Mouse (Mus musculus) mouse embryonic stem cell (cell line): ENCODE measurements around the gene Anapc1.

ENCODE experiments used
- in situ Hi-C, 2 experiments: fragments of 300-500 bp; cut with MboI; formaldehyde crosslinking; loops; 1 replicate in 1 of 2; 3 replicates in 1 of 2; pipeline ENCODE4 v1.14.3; 2019 to 2020; ENCODE audit warnings: low sequenced_read_pairs in 2 of 2, low pct_unique_long_range_greater_than_20kb in 1 of 2, mixed read lengths in 1 of 2; ENCODE audit not compliant: unreplicated experiment in 1 of 2

Gene Anapc1

GRCm38 (mm10) chr2:128698693-128699181, 11.5 kb upstream of the Anapc1 start, which contains the start of gene Mertk:
Mertk (plus strand) TSS chr2:128698956.
- in situ Hi-C loops = loop anchor here (5.0 to 25.0 kb wide), 3 partner anchors 119 to 364 kb away; partner anchors contain the start of genes Tmem87b (in 2 of the 2) and Ttl (in 1 of the 2)

DNA sequence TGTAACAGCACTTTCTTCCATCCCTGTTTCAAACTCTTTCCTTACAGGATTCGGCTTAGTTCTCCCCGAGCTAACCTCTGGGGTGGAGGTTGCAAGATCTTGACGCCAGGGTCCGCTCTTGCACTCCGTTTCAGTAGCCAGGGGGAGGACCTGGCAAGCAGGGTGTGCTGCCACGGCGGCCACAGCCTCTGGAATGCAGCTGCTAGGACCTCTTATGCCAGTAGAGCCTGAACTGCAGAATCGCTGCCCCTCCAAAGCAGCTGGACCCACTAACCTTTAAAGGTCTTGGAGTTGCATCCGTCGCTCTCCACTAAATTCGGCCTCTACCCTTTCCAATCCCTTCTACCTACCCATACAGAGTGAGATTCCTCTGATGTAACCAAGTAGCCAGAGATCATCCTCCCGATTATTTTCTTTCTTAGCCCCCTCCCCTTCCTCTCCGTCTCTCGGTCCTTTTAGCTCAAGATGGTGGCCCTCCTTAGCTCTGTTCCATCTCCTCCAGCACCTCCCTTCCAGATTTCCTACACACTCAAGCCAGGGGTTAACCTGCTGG, 11.0 kb upstream of the Anapc1 start:
- in situ Hi-C loops = loop anchor here (5.0 to 25.0 kb wide), 3 partner anchors 119 to 364 kb away; partner anchors contain the start of genes Tmem87b (in 2 of the 2) and Ttl (in 1 of the 2)

- in situ Hi-C loops = loop anchor here (5.0 to 25.0 kb wide), 3 partner anchors 120 to 365 kb away; partner anchors contain the start of genes Tmem87b (in 2 of the 2) and Ttl (in 1 of the 2)
Measured at GRCm38 (mm10) chr2:128697566-128697965, 10.4 kb upstream of the Anapc1 start.

GRCm38 (mm10) chr2:128697047-128697446, 9.9 kb upstream of the Anapc1 start:
- in situ Hi-C loops = loop anchor here (5.0 to 25.0 kb wide), 3 partner anchors 120 to 365 kb away; partner anchors contain the start of genes Tmem87b (in 2 of the 2) and Ttl (in 1 of the 2)

GRCm38 (mm10) chr2:128696426-128696825, 9.2 kb upstream of the Anapc1 start:
- in situ Hi-C loops = loop anchor here (5.0 to 25.0 kb wide), 3 partner anchors 121 to 366 kb away; partner anchors contain the start of genes Tmem87b (in 2 of the 2) and Ttl (in 1 of the 2)

GRCm38 (mm10) chr2:128694548-128694947, 7.4 kb upstream of the Anapc1 start:
- in situ Hi-C loops = loop anchor here (10.0 to 25.0 kb wide), 2 partner anchors 360 to 368 kb away; partner anchors contain the start of gene Ttl (in 1 of the 2)

GRCm38 (mm10) chr2:128693828-128694227, 6.6 kb upstream of the Anapc1 start:
- in situ Hi-C loops = loop anchor here (10.0 to 25.0 kb wide), 2 partner anchors 361 to 368 kb away; partner anchors contain the start of gene Ttl (in 1 of the 2)

DNA sequence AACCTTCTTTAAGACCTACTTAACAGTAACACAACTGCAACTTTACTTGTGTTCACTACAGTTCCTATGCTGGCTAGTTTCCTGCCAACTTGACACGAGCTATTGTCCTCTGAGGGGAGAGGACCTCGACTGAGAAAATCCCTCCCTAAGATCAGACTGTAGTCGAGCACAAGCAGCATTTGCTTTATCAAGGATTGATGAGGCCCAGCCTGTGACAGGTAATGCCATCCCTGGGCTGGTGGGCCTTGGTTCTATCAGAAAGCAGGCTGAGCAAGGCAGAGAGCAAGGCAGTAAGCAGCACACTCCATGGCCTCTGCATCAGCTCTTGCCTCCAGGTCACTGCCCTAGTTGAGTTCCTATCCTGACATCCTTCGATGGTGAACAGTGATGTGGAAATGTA, 6.0 kb upstream of the Anapc1 start:
- in situ Hi-C loops = loop anchor here (10.0 to 25.0 kb wide), 2 partner anchors 362 to 369 kb away; partner anchors contain the start of gene Ttl (in 1 of the 2)

DNA sequence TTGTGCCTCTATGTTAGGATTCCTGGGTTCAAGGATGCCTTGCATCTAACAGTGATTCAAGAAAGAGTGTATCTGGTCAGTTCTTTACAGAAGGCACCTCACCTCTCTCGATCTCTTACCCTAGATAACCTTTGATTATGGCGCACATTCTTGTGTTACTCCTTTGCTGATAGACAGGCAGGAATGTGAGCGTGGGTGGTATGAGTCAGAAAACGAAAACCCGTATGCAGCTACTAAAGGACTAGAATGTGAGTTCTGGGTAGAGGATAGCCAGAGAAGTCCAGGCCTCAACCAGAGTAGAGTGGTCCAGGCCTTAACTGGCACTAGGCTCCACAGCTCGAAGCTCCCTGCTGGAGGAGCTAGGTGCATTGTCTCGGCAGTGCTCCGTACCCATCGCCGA, 5.6 kb upstream of the Anapc1 start:
- in situ Hi-C loops = loop anchor here (10.0 to 25.0 kb wide), 2 partner anchors 362 to 370 kb away; partner anchors contain the start of gene Ttl (in 1 of the 2)

- in situ Hi-C loops = loop anchor here (10.0 to 25.0 kb wide), 2 partner anchors 362 to 370 kb away; partner anchors contain the start of gene Ttl (in 1 of the 2)
Measured at GRCm38 (mm10) chr2:128692336-128692735, 5.1 kb upstream of the Anapc1 start.

GRCm38 (mm10) chr2:128687558-128688120, 448 bp upstream of the Anapc1 start:
- in situ Hi-C loops = loop anchor here in 1 of 2 experiments (25.0 kb wide), 1 partner anchor 375 kb away; the partner anchor contains the start of gene Ttl

GRCm38 (mm10) chr2:128680661-128681060, 6.5 kb downstream of the Anapc1 start:
- in situ Hi-C loops = loop anchor here in 1 of 2 experiments (25.0 kb wide), 1 partner anchor 382 kb away; the partner anchor contains the start of gene Ttl

- in situ Hi-C loops = loop anchor here in 1 of 2 experiments (10.0 kb wide), 1 partner anchor 54 kb away; no protein-coding TSS in a partner anchor
Measured at GRCm38 (mm10) chr2:128620578-128620977, 66.6 kb downstream of the Anapc1 start.

DNA sequence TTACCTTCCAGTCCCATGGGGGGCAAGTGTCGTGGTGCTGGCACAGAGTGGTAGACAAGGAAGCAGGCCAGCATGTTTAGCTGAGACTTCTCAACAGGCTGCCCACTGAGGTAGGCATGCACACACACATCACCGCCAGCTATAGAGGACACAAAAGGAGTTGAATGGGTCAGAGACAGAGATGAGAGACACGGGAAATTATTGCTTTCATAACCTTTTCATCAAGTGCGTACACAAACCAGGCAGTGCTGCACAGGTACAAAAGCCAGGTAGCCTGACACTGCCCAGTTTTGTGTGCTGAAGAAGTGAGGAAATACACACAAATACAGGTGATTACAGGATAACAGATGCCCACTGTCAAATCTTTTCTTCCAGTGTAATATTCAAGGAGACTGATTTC, 71.8 kb downstream of the Anapc1 start:
- in situ Hi-C loops = no loop called here

GRCm38 (mm10) chr2:128613365-128613764, 73.8 kb downstream of the Anapc1 start:
- in situ Hi-C loops = no loop called here

DNA sequence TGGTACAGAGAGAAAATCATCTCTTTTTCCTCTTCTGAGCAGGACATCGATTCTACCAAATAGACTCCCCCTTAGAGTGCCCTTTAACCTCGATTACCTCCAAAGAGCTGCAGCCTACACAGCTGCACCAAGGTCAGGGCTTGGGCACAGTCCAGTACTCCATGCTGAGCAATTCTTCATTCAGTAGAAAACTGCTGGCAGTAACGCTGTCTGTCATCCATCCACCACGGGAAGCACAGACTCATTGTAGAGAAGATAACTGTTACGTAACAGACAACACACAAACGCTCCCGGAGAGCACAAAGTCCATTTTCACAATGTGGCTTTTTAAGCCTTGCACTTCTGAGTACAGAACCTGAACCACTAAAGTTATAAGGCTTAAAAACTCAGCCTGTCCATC, 74.9 kb downstream of the Anapc1 start:
- in situ Hi-C loops = no loop called here

- in situ Hi-C loops = no loop called here
Measured at GRCm38 (mm10) chr2:128611178-128611577, 76.0 kb downstream of the Anapc1 start.

- in situ Hi-C loops = no loop called here
Measured at GRCm38 (mm10) chr2:128609286-128609685, 77.9 kb downstream of the Anapc1 start.

DNA sequence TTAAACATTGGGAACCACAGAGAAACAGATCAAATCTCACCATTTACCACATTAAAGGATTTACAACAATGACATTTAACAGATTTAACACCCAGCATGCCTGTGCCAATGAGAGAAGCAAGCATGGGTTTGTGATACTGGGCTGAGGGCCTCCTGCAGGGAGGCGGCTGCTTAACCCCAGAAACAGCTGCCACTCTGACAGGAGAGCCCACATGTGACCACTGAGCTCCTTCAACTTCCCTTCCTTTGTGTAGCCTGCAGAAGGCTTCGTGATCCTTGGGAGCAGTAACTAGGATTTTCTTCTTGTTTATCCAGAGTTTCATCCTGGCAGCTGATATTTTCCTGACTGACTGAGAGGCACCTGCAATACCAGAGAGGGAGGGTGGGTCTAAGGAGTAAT, 85.7 kb downstream of the Anapc1 start:
- in situ Hi-C loops = no loop called here
